23 mouse cellular contexts compared by ENCODE assay signal in genomic region chr14:78179576-78179975, GRCm38 (mm10).
DNase-seq lines count a peak whose midpoint lies in the region; ATAC-seq and TF ChIP-seq lines count a peak whose summit lies in the region.
"Had no signal": no experiment of that assay in that cellular context is flagged by ENCODE, and none has a peak within 500 bp of the region (broad histone marks: within the 10 kb centered on the region; RNA-seq: fewer than 3 reads in every experiment).

No protein-coding gene starts in this region.

- no peak for TF ChIP-seq POLR2A in myocyte (IDR thresholded peaks at IDR 0.05; ENCODE audit: insufficient read length, low read depth)

- ATAC-seq in hindbrain, postnatal 0 days: no peak
- no peak for ATAC-seq in hindbrain, embryonic 14.5 days (ENCODE audit: low FRiP score)
- ATAC-seq in midbrain, embryonic 14.5 days (ENCODE audit: low FRiP score, low TSS enrichment): no peak
- ATAC-seq in midbrain, embryonic 15.5 days (replicated peaks): no peak
- ATAC-seq: forebrain, embryonic 13.5 days; intestine, postnatal 0 days; liver, embryonic 12.5 days had no signal

- H3K9ac ChIP-seq in hindbrain, postnatal 0 days (replicated peaks; ENCODE audit: low read length): no peak overlapping the region
- H3K9ac ChIP-seq in hindbrain, embryonic 14.5 days: no peak overlapping the region
- no peak overlapping the region for H3K9ac ChIP-seq in midbrain, embryonic 14.5 days (replicated peaks; ENCODE audit: low read length)
- H3K9ac ChIP-seq in midbrain, embryonic 15.5 days: no peak overlapping the region
- H3K9ac ChIP-seq: forebrain, embryonic 13.5 days; liver, embryonic 12.5 days; lung, embryonic 15.5 days; midbrain, embryonic 12.5 days; stomach, embryonic 15.5 days had no signal

- no peaks in the 10 kb centered on the region for H3K36me3 ChIP-seq in hindbrain, postnatal 0 days (ENCODE audit: insufficient read depth, low read length)
- no peaks in the 10 kb centered on the region for H3K36me3 ChIP-seq in hindbrain, embryonic 14.5 days (replicated peaks; ENCODE audit: control insufficient read depth, insufficient read depth)
- H3K36me3 ChIP-seq in midbrain, embryonic 14.5 days (ENCODE audit: control insufficient read depth, insufficient read depth, low read length): no peaks in the 10 kb centered on the region
- no peaks in the 10 kb centered on the region for H3K36me3 ChIP-seq in midbrain, embryonic 15.5 days (replicated peaks)
- H3K36me3 ChIP-seq in myocyte (ENCODE audit: control insufficient read depth, insufficient read depth): no peaks in the 10 kb centered on the region
- H3K36me3 ChIP-seq: liver, embryonic 12.5 days; lung, embryonic 15.5 days; midbrain, embryonic 12.5 days; stomach, embryonic 15.5 days had no signal

- H3K4me3 ChIP-seq in hindbrain, postnatal 0 days (ENCODE audit: low read length): no peak overlapping the region
- no peak overlapping the region for H3K4me3 ChIP-seq in hindbrain, embryonic 14.5 days (replicated peaks; ENCODE audit: low read length)
- no peak overlapping the region for H3K4me3 ChIP-seq in midbrain, embryonic 14.5 days (replicated peaks; ENCODE audit: low read depth, low read length)
- no peak overlapping the region for H3K4me3 ChIP-seq in midbrain, embryonic 15.5 days
- H3K4me3 ChIP-seq in myocyte: no peak overlapping the region
- H3K4me3 ChIP-seq: erythroblast, embryonic 14.5 days; forebrain, embryonic 13.5 days; left cerebral cortex, adult 2 months; liver, embryonic 12.5 days; lung, embryonic 15.5 days; midbrain, embryonic 12.5 days; stomach, embryonic 15.5 days had no signal

- WGBS in hindbrain, postnatal 0 days: 45% methylated on average over 6 of the region's 6 CpGs
- 54% methylated on average over 6 of the region's 6 CpGs for WGBS in hindbrain, embryonic 14.5 days
- WGBS in midbrain, embryonic 14.5 days: 56% methylated on average over 6 of the region's 6 CpGs
- WGBS in midbrain, embryonic 15.5 days: 53% methylated on average over 6 of the region's 6 CpGs

- no peak overlapping the region for H3K4me2 ChIP-seq in hindbrain, postnatal 0 days (ENCODE audit: low read depth, low read length)
- H3K4me2 ChIP-seq in hindbrain, embryonic 14.5 days (replicated peaks): no peak overlapping the region
- H3K4me2 ChIP-seq in midbrain, embryonic 14.5 days (ENCODE audit: low read length): no peak overlapping the region
- no peak overlapping the region for H3K4me2 ChIP-seq in midbrain, embryonic 15.5 days
- H3K4me2 ChIP-seq in myocyte (ENCODE audit: low read depth): no peak overlapping the region
- H3K4me2 ChIP-seq: forebrain, embryonic 13.5 days; liver, embryonic 12.5 days; lung, embryonic 15.5 days; midbrain, embryonic 12.5 days; stomach, embryonic 15.5 days had no signal

- H3ac ChIP-seq in myocyte (ENCODE audit: control insufficient read depth, insufficient read length): no peak overlapping the region

- no peaks in the 10 kb centered on the region for H3K9me3 ChIP-seq in hindbrain, postnatal 0 days (ENCODE audit: low read length)
- no peaks in the 10 kb centered on the region for H3K9me3 ChIP-seq in hindbrain, embryonic 14.5 days (ENCODE audit: control insufficient read depth, low read length)
- no peaks in the 10 kb centered on the region for H3K9me3 ChIP-seq in midbrain, embryonic 14.5 days (ENCODE audit: control insufficient read depth, low read length)
- no peaks in the 10 kb centered on the region; the same call in 1 of the 2 replicates for H3K9me3 ChIP-seq in midbrain, embryonic 15.5 days
- H3K9me3 ChIP-seq: forebrain, embryonic 13.5 days; liver, embryonic 12.5 days; lung, embryonic 15.5 days; midbrain, embryonic 12.5 days; stomach, embryonic 15.5 days had no signal

- peaks cover 4% of the 10 kb centered on the region; the same call in 1 of the 2 replicates for H3K4me1 ChIP-seq in hindbrain, postnatal 0 days (ENCODE audit: insufficient read depth, low read length)
- H3K4me1 ChIP-seq in hindbrain, embryonic 14.5 days (replicated peaks; ENCODE audit: control insufficient read depth, insufficient read depth, low read length): no peaks in the 10 kb centered on the region; the same call in 1 of the 2 replicates
- H3K4me1 ChIP-seq in midbrain, embryonic 14.5 days (ENCODE audit: control insufficient read depth, insufficient read depth, low read length): no peaks in the 10 kb centered on the region
- no peaks in the 10 kb centered on the region for H3K4me1 ChIP-seq in midbrain, embryonic 15.5 days
- H3K4me1 ChIP-seq: forebrain, embryonic 13.5 days; liver, embryonic 12.5 days; lung, embryonic 15.5 days; midbrain, embryonic 12.5 days; stomach, embryonic 15.5 days had no signal

- H3K27ac ChIP-seq in hindbrain, postnatal 0 days: no peak overlapping the region
- H3K27ac ChIP-seq in hindbrain, embryonic 14.5 days: no peak overlapping the region
- H3K27ac ChIP-seq in midbrain, embryonic 14.5 days (replicated peaks; ENCODE audit: low read depth, low read length): no peak overlapping the region
- no peak overlapping the region for H3K27ac ChIP-seq in midbrain, embryonic 15.5 days
- H3K27ac ChIP-seq: forebrain, embryonic 13.5 days; left cerebral cortex, adult 2 months; liver, embryonic 12.5 days; lung, embryonic 15.5 days; macrophage; midbrain, embryonic 12.5 days; stomach, embryonic 15.5 days had no signal

- no peaks in the 10 kb centered on the region for H3K27me3 ChIP-seq in hindbrain, postnatal 0 days (ENCODE audit: insufficient read depth, low read length)
- H3K27me3 ChIP-seq in hindbrain, embryonic 14.5 days (ENCODE audit: control insufficient read depth, insufficient read depth, low read length): no peaks in the 10 kb centered on the region
- H3K27me3 ChIP-seq in midbrain, embryonic 14.5 days (ENCODE audit: control insufficient read depth, insufficient read depth, low read length): no peaks in the 10 kb centered on the region
- H3K27me3 ChIP-seq in midbrain, embryonic 15.5 days (replicated peaks): no peaks in the 10 kb centered on the region
- H3K27me3 ChIP-seq in myocyte (ENCODE audit: control insufficient read depth, insufficient read depth, insufficient read length): no peaks in the 10 kb centered on the region
- H3K27me3 ChIP-seq: forebrain, embryonic 13.5 days; liver, embryonic 12.5 days; lung, embryonic 15.5 days; midbrain, embryonic 12.5 days; stomach, embryonic 15.5 days had no signal

- DNase-seq in hindbrain, postnatal 0 days (ENCODE audit: low spot score): peak; percentile 30
- no peak for DNase-seq in hindbrain, embryonic 14.5 days (ENCODE audit: low spot score)
- peak; percentile 37 for DNase-seq in midbrain, embryonic 14.5 days
- peak; percentile 17 for DNase-seq in embryo, embryonic 11.5 days (ENCODE audit: low read depth, low spot score)
- no peak for DNase-seq in left cerebral cortex, adult 11 months (ENCODE audit: low spot score)
- DNase-seq in heart, adult 8-10 months (ENCODE audit: low spot score): no peak
- DNase-seq: adrenal gland, adult 2 months; B cell, adult 2 months; cerebellum, adult 9-10 months; gastrocnemius, postnatal 36 days; kidney, postnatal 14 days; thymus, adult 18-20 months had no signal

- no peak for TF ChIP-seq CTCF in hindbrain, postnatal 0 days (IDR thresholded peaks at IDR 0.05; ENCODE audit: low read depth)

- no peaks in the 10 kb centered on the region for H3K79me2 ChIP-seq in myocyte (ENCODE audit: control insufficient read depth, insufficient read depth)

TF ChIP-seq in myocyte, 11 proteins besides CTCF, POLR2A, EP300 and RAD21:
- TF ChIP-seq MYOG (IDR thresholded peaks at IDR 0.05; ENCODE audit: control insufficient read depth in 1 of 3, insufficient read depth in 1 of 3, insufficient read length in 2 of 3, low read depth in 2 of 3): no peak
- peak; percentile 36 for TF ChIP-seq REST (IDR thresholded peaks at IDR 0.05; ENCODE audit: insufficient read depth, insufficient read length)
- TF ChIP-seq TCF12 (IDR thresholded peaks at IDR 0.05; ENCODE audit: insufficient read depth, poor library complexity, severe bottlenecking): no peak

Comparison
In these comparisons a context has a peak if more than half of its experiments do, and no peak if none do; other contexts are left out.
1. DNase-seq: peak in hindbrain, postnatal 0 days (single experiment), midbrain, embryonic 14.5 days (single experiment) and embryo, embryonic 11.5 days (single experiment); none in hindbrain, embryonic 14.5 days (single experiment), left cerebral cortex, adult 11 months (single experiment) and heart, adult 8-10 months (single experiment).